Mouse (Mus musculus): Measurements from ENCODE around the gene Trpm8. TPM values are rescaled to one million over a fixed set of nuclear protein-coding genes. Genes with fewer than 3 reads are reported as not detected.
A peak's percentile ranks its signal among the peaks of the same experiment; 100 is the strongest.

Gene Trpm8
- polyA plus RNA-seq, 1 experiment from 2014 or later, result not detected

- Histone ChIP-seq H3K9ac (no peak overlapping the region), H3K4me3 (replicated peaks) (no peak overlapping the region), H3K9me3 (replicated peaks) (peaks cover 88% of the 10 kb centered on the region), H3K4me1 (replicated peaks) (no peaks in the 10 kb centered on the region), H3K4me2 (no peak overlapping the region), H3K27ac (no peak overlapping the region), H3K36me3 (no peaks in the 10 kb centered on the region), H3K27me3 (no peaks in the 10 kb centered on the region)
- 31% methylated on average over 5 of the region's 5 CpGs for WGBS (ENCODE audit: insufficient replicate concordance)
- no peak for ATAC-seq (ENCODE audit: low read depth)
- no peak for DNase-seq
Measured at GRCm38 (mm10) chr1:88234646-88235045, 42.8 kb upstream of the Trpm8 start.

- Histone ChIP-seq H3K4me2 (no peak overlapping the region), H3K27ac (no peak overlapping the region), H3K4me3 (replicated peaks) (no peak overlapping the region), H3K4me1 (replicated peaks) (no peaks in the 10 kb centered on the region), H3K9me3 (replicated peaks) (peaks cover 88% of the 10 kb centered on the region), H3K36me3 (no peaks in the 10 kb centered on the region), H3K27me3 (no peaks in the 10 kb centered on the region), H3K9ac (no peak overlapping the region)
- 48% methylated on average over 11 of the region's 11 CpGs for WGBS (ENCODE audit: insufficient replicate concordance)
- ATAC-seq (ENCODE audit: low read depth) (0 out of 2 replicates have a peak, but pooled peaks have one; percentile 6), DNase-seq (no peak)
Measured at GRCm38 (mm10) chr1:88235046-88235893, 42.2 kb upstream of the Trpm8 start.

GRCm38 (mm10) chr1:88235894-88236415 is 41.5 kb upstream of the Trpm8 start:
- 39% methylated on average over 4 of the region's 4 CpGs for WGBS (ENCODE audit: insufficient replicate concordance)
- Histone ChIP-seq H3K27me3 (no peaks in the 10 kb centered on the region), H3K9me3 (replicated peaks) (peaks cover 91% of the 10 kb centered on the region), H3K4me1 (replicated peaks) (no peaks in the 10 kb centered on the region), H3K4me2 (no peak overlapping the region), H3K4me3 (replicated peaks) (no peak overlapping the region), H3K27ac (no peak overlapping the region), H3K36me3 (no peaks in the 10 kb centered on the region), H3K9ac (no peak overlapping the region)
- DNase-seq, result no peak
- ATAC-seq (ENCODE audit: low read depth), result no peak

GRCm38 (mm10) chr1:88237311-88237710 is 40.1 kb upstream of the Trpm8 start:
- Histone ChIP-seq H3K4me2 (no peak overlapping the region), H3K4me3 (replicated peaks) (no peak overlapping the region), H3K27ac (no peak overlapping the region), H3K9me3 (replicated peaks) (peaks cover 86% of the 10 kb centered on the region), H3K36me3 (no peaks in the 10 kb centered on the region), H3K4me1 (replicated peaks) (no peaks in the 10 kb centered on the region), H3K9ac (no peak overlapping the region), H3K27me3 (no peaks in the 10 kb centered on the region)
- ATAC-seq (ENCODE audit: low read depth), result no peak
- WGBS (ENCODE audit: insufficient replicate concordance), result 57% methylated on average over 5 of the region's 5 CpGs
- DNase-seq, result no peak

GRCm38 (mm10) chr1:88238771-88239170 is 38.7 kb upstream of the Trpm8 start:
- H3K27ac ChIP-seq, result no peak overlapping the region
- ATAC-seq (ENCODE audit: low read depth) (no peak), DNase-seq (no peak)
- no peaks in the 10 kb centered on the region for H3K27me3 ChIP-seq
- no peak overlapping the region for H3K4me3 ChIP-seq (replicated peaks)
- no peaks in the 10 kb centered on the region for H3K36me3 ChIP-seq
- no peak overlapping the region for H3K4me2 ChIP-seq
- no peak overlapping the region for H3K9ac ChIP-seq
- no peaks in the 10 kb centered on the region for H3K4me1 ChIP-seq (replicated peaks)
- WGBS (ENCODE audit: insufficient replicate concordance), result 59% methylated on average over 6 of the region's 6 CpGs
- peaks cover 76% of the 10 kb centered on the region for H3K9me3 ChIP-seq (replicated peaks)

GRCm38 (mm10) chr1:88240072-88240471 is 37.4 kb upstream of the Trpm8 start:
- Histone ChIP-seq H3K4me3 (replicated peaks) (no peak overlapping the region), H3K36me3 (no peaks in the 10 kb centered on the region), H3K4me2 (no peak overlapping the region), H3K4me1 (replicated peaks) (no peaks in the 10 kb centered on the region), H3K9ac (no peak overlapping the region), H3K27ac (no peak overlapping the region), H3K9me3 (replicated peaks) (peaks cover 76% of the 10 kb centered on the region), H3K27me3 (no peaks in the 10 kb centered on the region)
- ATAC-seq (ENCODE audit: low read depth) (no peak), DNase-seq (no peak)
- 58% methylated on average over 5 of the region's 5 CpGs for WGBS (ENCODE audit: insufficient replicate concordance)

- no peak overlapping the region for H3K27ac ChIP-seq
- H3K9ac ChIP-seq, result no peak overlapping the region
- no peaks in the 10 kb centered on the region for H3K27me3 ChIP-seq
- H3K9me3 ChIP-seq (replicated peaks), result peaks cover 76% of the 10 kb centered on the region
- WGBS (ENCODE audit: insufficient replicate concordance), result 46% methylated on average over 4 of the region's 4 CpGs
- no peak overlapping the region for H3K4me2 ChIP-seq
- DNase-seq (no peak), ATAC-seq (ENCODE audit: low read depth) (no peak)
- no peak overlapping the region for H3K4me3 ChIP-seq (replicated peaks)
- no peaks in the 10 kb centered on the region for H3K36me3 ChIP-seq
- no peaks in the 10 kb centered on the region for H3K4me1 ChIP-seq (replicated peaks)
Measured at GRCm38 (mm10) chr1:88240579-88240978, 36.9 kb upstream of the Trpm8 start.

GRCm38 (mm10) chr1:88243861-88244260 is 33.6 kb upstream of the Trpm8 start:
- Histone ChIP-seq H3K9ac (no peak overlapping the region), H3K36me3 (no peaks in the 10 kb centered on the region), H3K4me2 (no peak overlapping the region), H3K4me1 (replicated peaks) (no peaks in the 10 kb centered on the region), H3K27me3 (no peaks in the 10 kb centered on the region), H3K27ac (no peak overlapping the region), H3K4me3 (replicated peaks) (no peak overlapping the region), H3K9me3 (replicated peaks) (peaks cover 75% of the 10 kb centered on the region)
- ATAC-seq (ENCODE audit: low read depth) (no peak), DNase-seq (no peak)
- WGBS (ENCODE audit: insufficient replicate concordance), result 49% methylated on average over 5 of the region's 5 CpGs

GRCm38 (mm10) chr1:88245881-88246280 is 31.6 kb upstream of the Trpm8 start:
- no peak for DNase-seq
- no peak overlapping the region for H3K9ac ChIP-seq
- no peaks in the 10 kb centered on the region for H3K36me3 ChIP-seq
- ATAC-seq (ENCODE audit: low read depth), result no peak
- no peak overlapping the region for H3K4me2 ChIP-seq
- H3K27ac ChIP-seq, result no peak overlapping the region
- no peak overlapping the region for H3K4me3 ChIP-seq (replicated peaks)
- no peaks in the 10 kb centered on the region for H3K27me3 ChIP-seq
- no peaks in the 10 kb centered on the region for H3K4me1 ChIP-seq (replicated peaks)
- peaks cover 75% of the 10 kb centered on the region for H3K9me3 ChIP-seq (replicated peaks)
- WGBS (ENCODE audit: insufficient replicate concordance), result 60% methylated on average over 6 of the region's 6 CpGs

GRCm38 (mm10) chr1:88246386-88246785 is 31.1 kb upstream of the Trpm8 start:
- Histone ChIP-seq H3K4me2 (no peak overlapping the region), H3K9me3 (replicated peaks) (peaks cover 72% of the 10 kb centered on the region), H3K27me3 (no peaks in the 10 kb centered on the region), H3K4me3 (replicated peaks) (no peak overlapping the region), H3K9ac (no peak overlapping the region), H3K27ac (no peak overlapping the region), H3K36me3 (no peaks in the 10 kb centered on the region), H3K4me1 (replicated peaks) (no peaks in the 10 kb centered on the region)
- WGBS (ENCODE audit: insufficient replicate concordance), result 35% methylated on average over 6 of the region's 6 CpGs
- DNase-seq (no peak), ATAC-seq (ENCODE audit: low read depth) (no peak)

GRCm38 (mm10) chr1:88247660-88248059 is 29.8 kb upstream of the Trpm8 start:
- Histone ChIP-seq H3K9ac (no peak overlapping the region), H3K27me3 (no peaks in the 10 kb centered on the region), H3K4me1 (replicated peaks) (no peaks in the 10 kb centered on the region), H3K36me3 (no peaks in the 10 kb centered on the region), H3K4me3 (replicated peaks) (no peak overlapping the region), H3K4me2 (no peak overlapping the region), H3K9me3 (replicated peaks) (peaks cover 78% of the 10 kb centered on the region), H3K27ac (no peak overlapping the region)
- WGBS (ENCODE audit: insufficient replicate concordance), result 27% methylated on average over 2 of the region's 2 CpGs
- no peak; the same call in 1 of the 2 replicates for ATAC-seq (ENCODE audit: low read depth)
- DNase-seq, result no peak

- no peaks in the 10 kb centered on the region for H3K4me1 ChIP-seq (replicated peaks)
- H3K9me3 ChIP-seq (replicated peaks), result peaks cover 79% of the 10 kb centered on the region
- H3K27me3 ChIP-seq, result no peaks in the 10 kb centered on the region
- WGBS (ENCODE audit: insufficient replicate concordance), result 49% methylated on average over 4 of the region's 4 CpGs
- no peak overlapping the region for H3K4me2 ChIP-seq
- no peak overlapping the region for H3K4me3 ChIP-seq (replicated peaks)
- H3K27ac ChIP-seq, result no peak overlapping the region
- no peak for DNase-seq
- ATAC-seq (ENCODE audit: low read depth), result no peak
- H3K9ac ChIP-seq, result no peak overlapping the region
- H3K36me3 ChIP-seq, result no peaks in the 10 kb centered on the region
Measured at GRCm38 (mm10) chr1:88248658-88249057, 28.8 kb upstream of the Trpm8 start.
